Mouse (Mus musculus): Measurements from ENCODE around the gene Tmtc1.
A peak's percentile ranks its signal among the peaks of the same experiment; 100 is the strongest.

The Tmtc1 gene

GRCm38 (mm10) chr6:148241685-148242084 is 202.5 kb downstream of the Tmtc1 start:
- DNase-seq (ENCODE audit: low spot score in 2 of 2), result no peak

- DNase-seq (ENCODE audit: low spot score in 2 of 2), result no peak
Measured at GRCm38 (mm10) chr6:148239311-148239710, 204.9 kb downstream of the Tmtc1 start.

GRCm38 (mm10) chr6:148237453-148237852 is 206.7 kb downstream of the Tmtc1 start:
- no peak for DNase-seq (ENCODE audit: low spot score in 2 of 2)

- DNase-seq (ENCODE audit: low spot score in 2 of 2), result no peak
Measured at GRCm38 (mm10) chr6:148234105-148234828, 209.9 kb downstream of the Tmtc1 start.

GRCm38 (mm10) chr6:148227542-148227941 is 216.6 kb downstream of the Tmtc1 start:
- DNase-seq (ENCODE audit: low spot score in 2 of 2), result no peak

GRCm38 (mm10) chr6:148222686-148223085 is 221.5 kb downstream of the Tmtc1 start:
- DNase-seq (ENCODE audit: low spot score in 2 of 2), result no peak

- DNase-seq (ENCODE audit: low spot score in 2 of 2), result no peak
Measured at GRCm38 (mm10) chr6:148218235-148219076, 225.7 kb downstream of the Tmtc1 start.

- no peak for DNase-seq (ENCODE audit: low spot score in 2 of 2)
Measured at GRCm38 (mm10) chr6:148216752-148217151, 227.4 kb downstream of the Tmtc1 start.

- DNase-seq (ENCODE audit: low spot score in 2 of 2), result peak in 1 of 2 experiments; percentile 38
Measured at GRCm38 (mm10) chr6:148214765-148215164, 229.4 kb downstream of the Tmtc1 start.

- peak; percentile 91 for DNase-seq (ENCODE audit: low spot score in 2 of 2)
Measured at GRCm38 (mm10) chr6:148211897-148212680, 232.1 kb downstream of the Tmtc1 start, which contains the start of gene Ergic2. Gene Ergic2 (minus strand): TSS chr6:148212374.

GRCm38 (mm10) chr6:148211391-148211876 is 232.8 kb downstream of the Tmtc1 start:
- DNase-seq (ENCODE audit: low spot score in 2 of 2), result no peak

GRCm38 (mm10) chr6:148207522-148207921 is 236.7 kb downstream of the Tmtc1 start:
- DNase-seq (ENCODE audit: low spot score in 2 of 2), result no peak

- no peak for DNase-seq (ENCODE audit: low spot score in 2 of 2)
Measured at GRCm38 (mm10) chr6:148205134-148205533, 239.1 kb downstream of the Tmtc1 start.

GRCm38 (mm10) chr6:148199729-148200128 is 244.5 kb downstream of the Tmtc1 start:
- no peak for DNase-seq (ENCODE audit: low spot score in 2 of 2)

GRCm38 (mm10) chr6:148199177-148199576 is 245.0 kb downstream of the Tmtc1 start:
- DNase-seq (ENCODE audit: low spot score in 2 of 2), result no peak

GRCm38 (mm10) chr6:148193972-148194701 is 250.1 kb downstream of the Tmtc1 start:
- DNase-seq (ENCODE audit: low spot score in 2 of 2), result no peak

- no peak for DNase-seq (ENCODE audit: low spot score in 2 of 2)
Measured at GRCm38 (mm10) chr6:148185694-148186093, 258.5 kb downstream of the Tmtc1 start.
